Mouse (Mus musculus): ENCODE measurements around the gene Rabgap1l. TPM values are rescaled to one million over a fixed set of nuclear protein-coding genes. Genes with fewer than 3 reads are reported as not detected.

Gene Rabgap1l
- total and polyA plus RNA-seq, 2 experiments, result 6.4 to 78.7 TPM

DNA sequence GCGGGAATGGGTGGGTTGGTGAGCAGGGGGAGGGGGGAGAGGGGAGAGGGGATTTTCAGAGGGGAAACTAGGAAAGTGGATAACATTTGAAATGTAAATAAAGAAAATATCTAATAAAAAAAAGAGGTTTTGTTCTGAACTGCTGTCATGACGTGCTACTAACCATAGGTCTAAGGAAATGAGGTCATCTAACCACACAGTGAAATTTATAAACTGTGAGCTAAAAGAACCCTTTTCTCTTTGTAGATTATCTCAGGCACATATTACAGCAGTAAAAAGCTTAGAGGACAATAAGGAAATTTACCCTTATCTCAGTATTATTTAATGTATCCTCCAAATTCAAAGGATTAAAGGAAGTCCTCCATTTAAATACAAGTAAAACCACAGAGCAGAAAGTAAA lies 396.0 kb downstream of the Rabgap1l start:
- Histone ChIP-seq H3K9ac (ENCODE audit: low read depth, low read length) (no peak overlapping the region), H3K4me1 (ENCODE audit: control insufficient read depth, insufficient read depth, low read length) (no peaks in the 10 kb centered on the region), H3K4me3 (ENCODE audit: insufficient read depth, low read depth, low read length) (no peak overlapping the region), H3K27me3 (ENCODE audit: control insufficient read depth, insufficient read depth, low read length) (no peaks in the 10 kb centered on the region), H3K27ac (replicated peaks; ENCODE audit: insufficient read depth, low read depth, low read length) (no peak overlapping the region), H3K79me2 (ENCODE audit: control insufficient read depth, insufficient read depth, low read length) (no peaks in the 10 kb centered on the region), H3K36me3 (ENCODE audit: control insufficient read depth, insufficient read depth, low read length) (no peaks in the 10 kb centered on the region)
- WGBS, result 83% methylated on average over 2 of the region's 2 CpGs
- no peak for TF ChIP-seq CTCF (IDR thresholded peaks at IDR 0.05; ENCODE audit: low read depth, low read length)
- TF ChIP-seq POLR2A (IDR thresholded peaks at IDR 0.05; ENCODE audit: extremely low read depth, insufficient read depth, low read length), result no peak
- no peak for DNase-seq (ENCODE audit: extremely low read depth, low read depth, low spot score)

GRCm38 (mm10) chr1:160387446-160387845 lies 405.6 kb downstream of the Rabgap1l start:
- Histone ChIP-seq H3K79me2 (ENCODE audit: control insufficient read depth, insufficient read depth, low read length) (no peaks in the 10 kb centered on the region), H3K27me3 (ENCODE audit: control insufficient read depth, insufficient read depth, low read length) (no peaks in the 10 kb centered on the region), H3K36me3 (ENCODE audit: control insufficient read depth, insufficient read depth, low read length) (no peaks in the 10 kb centered on the region; the same call in 1 of the 2 replicates), H3K4me1 (ENCODE audit: control insufficient read depth, insufficient read depth, low read length) (no peaks in the 10 kb centered on the region), H3K4me3 (ENCODE audit: insufficient read depth, low read depth, low read length) (no peak overlapping the region), H3K27ac (replicated peaks; ENCODE audit: insufficient read depth, low read depth, low read length) (no peak overlapping the region), H3K9ac (ENCODE audit: low read depth, low read length) (no peak overlapping the region)
- DNase-seq (ENCODE audit: extremely low read depth, low read depth, low spot score), result no peak
- TF ChIP-seq CTCF (IDR thresholded peaks at IDR 0.05; ENCODE audit: low read depth, low read length) (no peak), POLR2A (IDR thresholded peaks at IDR 0.05; ENCODE audit: extremely low read depth, insufficient read depth, low read length) (no peak)
- WGBS, result 87% methylated on average over 2 of the region's 2 CpGs

DNA sequence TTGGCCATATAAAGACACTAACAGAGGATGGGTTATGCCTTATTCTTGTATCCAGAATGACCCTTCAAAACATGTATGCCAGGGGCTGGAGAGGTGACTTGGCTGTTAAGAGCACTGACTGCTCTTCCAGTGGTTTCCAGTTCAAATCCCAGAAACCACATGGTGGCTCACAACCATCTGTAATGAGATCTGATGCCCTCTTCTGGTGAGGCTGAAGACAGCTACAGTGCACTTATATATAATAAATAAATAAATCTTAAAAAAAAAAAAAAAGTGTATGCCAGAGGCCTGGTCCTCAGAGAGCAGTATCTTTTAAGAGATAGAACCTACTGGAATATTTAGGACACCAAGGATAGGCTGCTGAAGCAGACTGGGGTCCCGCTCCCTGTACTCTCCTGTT lies 414.6 kb downstream of the Rabgap1l start:
- WGBS, result 97% methylated on average over 1 of the region's 1 CpGs
- Histone ChIP-seq H3K27ac (replicated peaks; ENCODE audit: insufficient read depth, low read depth, low read length) (no peak overlapping the region), H3K4me3 (ENCODE audit: insufficient read depth, low read depth, low read length) (no peak overlapping the region), H3K79me2 (ENCODE audit: control insufficient read depth, insufficient read depth, low read length) (no peaks in the 10 kb centered on the region), H3K36me3 (ENCODE audit: control insufficient read depth, insufficient read depth, low read length) (no peaks in the 10 kb centered on the region), H3K4me1 (ENCODE audit: control insufficient read depth, insufficient read depth, low read length) (peaks cover 11% of the 10 kb centered on the region), H3K9ac (ENCODE audit: low read depth, low read length) (no peak overlapping the region), H3K27me3 (ENCODE audit: control insufficient read depth, insufficient read depth, low read length) (no peaks in the 10 kb centered on the region)
- TF ChIP-seq CTCF (IDR thresholded peaks at IDR 0.05; ENCODE audit: low read depth, low read length) (no peak), POLR2A (IDR thresholded peaks at IDR 0.05; ENCODE audit: extremely low read depth, insufficient read depth, low read length) (no peak)
- no peak for DNase-seq (ENCODE audit: extremely low read depth, low read depth, low spot score)

DNA sequence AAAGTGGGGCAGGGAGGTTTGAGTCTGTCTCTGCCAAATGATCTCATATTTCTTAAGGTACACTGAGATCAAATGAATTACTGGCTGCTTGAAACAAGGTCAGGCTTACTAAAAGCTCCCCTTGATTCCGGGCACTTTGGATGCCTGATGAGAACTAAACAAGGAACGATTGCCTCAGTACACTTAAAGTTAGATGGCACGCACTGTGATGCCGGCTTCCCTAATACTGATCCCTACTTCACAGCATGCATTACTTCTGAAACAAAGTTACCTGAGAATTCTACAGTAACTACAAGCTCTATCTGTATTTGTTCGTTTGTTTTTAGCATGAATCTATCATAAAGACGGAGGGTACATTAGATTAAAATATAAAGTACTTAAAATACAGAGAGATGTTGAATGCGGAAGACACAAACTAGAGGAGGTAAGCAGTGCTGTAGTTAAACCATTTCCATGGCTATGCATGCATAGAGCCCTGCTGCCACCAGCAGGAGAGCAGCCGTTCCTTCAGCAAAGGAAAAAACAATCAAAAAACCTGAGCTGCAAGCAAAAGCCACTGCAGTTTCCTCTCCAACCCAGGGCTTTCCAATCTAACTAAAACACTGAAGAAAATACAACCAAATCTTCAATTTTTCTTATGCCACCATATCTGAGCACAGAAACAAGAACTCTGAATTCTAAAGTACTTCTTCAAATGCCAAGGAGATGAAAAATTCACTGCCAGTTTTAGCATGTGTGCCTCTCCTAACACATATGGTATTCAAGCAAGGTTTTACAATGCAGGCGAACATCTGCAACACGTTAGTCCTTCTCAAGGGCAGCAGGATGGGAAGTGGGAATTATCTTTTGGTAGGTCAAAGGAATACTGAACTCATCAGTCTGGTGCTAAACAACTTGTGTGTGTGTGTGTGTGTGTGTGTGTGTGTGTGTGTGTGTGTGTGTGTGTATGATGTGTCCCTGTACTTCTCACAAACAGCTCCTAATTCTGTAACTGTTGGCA lies 415.4 kb downstream of the Rabgap1l start:
- 88% methylated on average over 10 of the region's 10 CpGs for WGBS
- no peaks in the 10 kb centered on the region for H3K36me3 ChIP-seq (ENCODE audit: control insufficient read depth, insufficient read depth, low read length)
- H3K9ac ChIP-seq (ENCODE audit: low read depth, low read length), result no peak overlapping the region
- no peak overlapping the region for H3K4me3 ChIP-seq (ENCODE audit: insufficient read depth, low read depth, low read length)
- no peak overlapping the region for H3K27ac ChIP-seq (replicated peaks; ENCODE audit: insufficient read depth, low read depth, low read length)
- no peaks in the 10 kb centered on the region for H3K79me2 ChIP-seq (ENCODE audit: control insufficient read depth, insufficient read depth, low read length)
- TF ChIP-seq CTCF (IDR thresholded peaks at IDR 0.05; ENCODE audit: low read depth, low read length) (peak; percentile 28; the same call in 1 of the 2 replicates), POLR2A (IDR thresholded peaks at IDR 0.05; ENCODE audit: extremely low read depth, insufficient read depth, low read length) (no peak)
- no peaks in the 10 kb centered on the region for H3K27me3 ChIP-seq (ENCODE audit: control insufficient read depth, insufficient read depth, low read length)
- no peak for DNase-seq (ENCODE audit: extremely low read depth, low read depth, low spot score)
- H3K4me1 ChIP-seq (ENCODE audit: control insufficient read depth, insufficient read depth, low read length), result peaks cover 11% of the 10 kb centered on the region

DNA sequence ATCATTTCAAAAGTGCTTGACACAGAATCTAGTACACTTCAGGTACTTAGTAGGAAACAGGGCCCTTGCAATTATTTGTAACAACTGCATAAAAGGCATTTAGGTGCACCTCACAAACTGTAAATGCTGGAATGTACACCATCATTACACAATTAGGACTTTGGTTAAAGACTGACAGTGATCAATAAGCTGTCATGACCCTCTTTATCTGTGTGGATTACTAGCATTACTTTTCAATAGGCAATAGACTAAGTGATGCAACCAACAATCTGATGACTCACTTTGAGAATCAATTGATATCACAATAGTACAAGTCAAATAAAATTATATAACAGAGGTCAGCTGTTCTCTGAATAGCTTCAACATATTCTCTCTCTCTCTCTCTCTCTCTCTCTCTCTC lies 418.5 kb downstream of the Rabgap1l start:
- no peak overlapping the region for H3K27ac ChIP-seq (replicated peaks; ENCODE audit: insufficient read depth, low read depth, low read length)
- no peak overlapping the region for H3K9ac ChIP-seq (ENCODE audit: low read depth, low read length)

GRCm38 (mm10) chr1:160373306-160373705 lies 419.7 kb downstream of the Rabgap1l start:
- no peak overlapping the region for H3K4me3 ChIP-seq (ENCODE audit: insufficient read depth, low read depth, low read length)
- H3K4me1 ChIP-seq (ENCODE audit: control insufficient read depth, insufficient read depth, low read length), result peaks cover 11% of the 10 kb centered on the region
- 31% methylated on average over 7 of the region's 7 CpGs for WGBS
- peak; percentile 94 for DNase-seq (ENCODE audit: extremely low read depth, low read depth, low spot score)
- no peak for TF ChIP-seq CTCF (IDR thresholded peaks at IDR 0.05; ENCODE audit: low read depth, low read length)
- TF ChIP-seq POLR2A (IDR thresholded peaks at IDR 0.05; ENCODE audit: extremely low read depth, insufficient read depth, low read length), result no peak
- H3K27ac ChIP-seq (replicated peaks; ENCODE audit: insufficient read depth, low read depth, low read length), result no peak overlapping the region
- no peaks in the 10 kb centered on the region for H3K79me2 ChIP-seq (ENCODE audit: control insufficient read depth, insufficient read depth, low read length)
- no peaks in the 10 kb centered on the region for H3K36me3 ChIP-seq (ENCODE audit: control insufficient read depth, insufficient read depth, low read length)
- no peaks in the 10 kb centered on the region for H3K27me3 ChIP-seq (ENCODE audit: control insufficient read depth, insufficient read depth, low read length)
- H3K9ac ChIP-seq (ENCODE audit: low read depth, low read length), result no peak overlapping the region

More for the DNA sequence above, 418.5 kb downstream of the Rabgap1l start:
- peak; percentile 97 for DNase-seq (ENCODE audit: extremely low read depth, low read depth, low spot score)
- Histone ChIP-seq H3K27me3 (ENCODE audit: control insufficient read depth, insufficient read depth, low read length) (no peaks in the 10 kb centered on the region), H3K36me3 (ENCODE audit: control insufficient read depth, insufficient read depth, low read length) (no peaks in the 10 kb centered on the region), H3K4me1 (ENCODE audit: control insufficient read depth, insufficient read depth, low read length) (peaks cover 11% of the 10 kb centered on the region), H3K79me2 (ENCODE audit: control insufficient read depth, insufficient read depth, low read length) (no peaks in the 10 kb centered on the region), H3K4me3 (ENCODE audit: insufficient read depth, low read depth, low read length) (no peak overlapping the region)
- TF ChIP-seq POLR2A (IDR thresholded peaks at IDR 0.05; ENCODE audit: extremely low read depth, insufficient read depth, low read length) (no peak), CTCF (IDR thresholded peaks at IDR 0.05; ENCODE audit: low read depth, low read length) (no peak)
